Mouse (Mus musculus): ENCODE measurements at regions not wholly inside any gene's neighbourhood (a gene's known extent, or its start where the extent isn't known, plus 50 kb on each side); places are given as distances from the start of the nearest gene placed in this dataset.

DNA sequence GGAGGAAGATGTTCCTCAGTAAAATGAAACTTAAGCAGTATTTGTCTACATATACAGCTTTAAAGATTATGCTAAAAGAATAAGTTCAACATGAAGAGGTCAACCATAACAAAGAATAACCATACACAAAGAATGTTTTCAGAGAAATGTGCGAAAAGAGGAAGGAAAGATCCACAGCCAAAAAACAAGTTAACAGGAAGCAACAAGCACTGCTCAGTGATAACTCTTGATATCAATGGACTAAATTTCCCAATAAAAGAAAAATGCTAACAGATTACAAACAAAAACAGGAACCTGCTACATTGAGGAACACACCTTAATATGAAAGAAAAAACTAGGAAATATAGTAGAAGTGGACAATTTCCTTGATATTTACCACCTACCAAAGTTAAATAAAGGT, 1905.5 kb upstream of the Gm38303 start (continued):
- TF ChIP-seq UBTF (IDR thresholded peaks at IDR 0.05; ENCODE audit: borderline replicate concordance, insufficient read depth, low read depth, low read length): no peak

DNA sequence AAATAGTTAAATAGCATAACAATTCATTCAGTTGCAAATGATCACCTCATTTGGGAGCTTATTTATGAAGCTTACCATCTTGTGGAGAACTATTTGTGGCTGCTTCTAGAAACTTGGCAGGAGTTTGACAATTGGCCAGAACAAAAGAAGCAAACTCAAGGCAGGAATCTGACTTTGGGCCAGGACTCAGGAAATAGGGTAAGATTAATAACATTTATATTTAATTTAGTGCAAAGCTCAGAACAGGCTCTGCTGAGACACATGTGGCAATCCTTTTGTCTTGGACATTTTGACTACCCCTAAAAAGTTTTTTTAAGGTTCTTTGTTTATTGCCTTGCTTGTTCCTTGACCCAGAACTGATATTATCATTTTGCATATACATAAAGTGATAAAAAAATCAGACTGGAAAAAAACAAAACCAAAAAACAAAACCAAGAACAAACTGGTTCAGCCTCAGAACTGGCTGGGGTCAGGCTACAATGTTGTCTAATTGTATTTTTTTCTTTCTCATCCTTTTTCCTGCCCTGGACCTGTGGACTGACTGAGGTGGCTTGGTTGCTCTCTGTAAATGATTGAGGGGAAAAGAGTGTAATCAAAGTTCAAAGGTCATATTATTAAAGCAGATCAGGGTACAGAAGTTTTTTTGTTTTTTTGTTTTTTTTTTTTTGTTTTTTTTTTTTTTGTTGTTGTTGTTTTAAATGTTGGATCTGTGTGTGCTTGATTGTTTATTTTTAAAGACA, 1892.4 kb upstream of the Gm38303 start:
- no peaks in the 10 kb centered on the region for H3K79me2 ChIP-seq (ENCODE audit: control insufficient read depth, insufficient read depth, low read length, poor library complexity)

DNA sequence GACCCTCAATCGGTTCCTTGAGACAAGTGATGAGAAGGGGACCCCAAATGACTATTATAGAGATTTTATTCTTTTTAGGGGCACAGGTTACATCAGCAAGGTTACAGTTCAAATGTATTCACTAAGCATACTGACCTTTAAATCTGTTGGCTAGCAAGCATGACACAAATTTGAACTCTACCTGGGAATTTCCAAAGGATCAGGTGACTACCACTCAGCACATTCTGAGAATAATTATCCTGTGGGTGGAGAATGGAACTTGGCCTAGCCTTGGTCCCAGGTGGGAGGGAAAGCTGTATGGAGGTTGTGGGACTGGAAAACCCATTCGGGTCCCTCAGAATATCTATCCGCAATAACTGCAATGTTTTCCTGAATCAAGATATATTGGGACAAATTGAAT, 1891.3 kb upstream of the Gm38303 start:
- Histone ChIP-seq H3K27me3 (ENCODE audit: control insufficient read depth in 1 of 2, insufficient read depth in 2 of 2, low read length in 2 of 2) (no peaks in the 10 kb centered on the region), H3K4me3 (ENCODE audit: control insufficient read depth in 1 of 2, insufficient read depth in 1 of 2, low read depth in 2 of 2, low read length in 2 of 2) (no peak overlapping the region), H3K4me1 (ENCODE audit: control insufficient read depth in 1 of 2, insufficient read depth in 2 of 2, low read length in 2 of 2) (peaks cover 0 to 6% of the 10 kb centered on the region in 2 experiments; a peak in 1 of 4 replicates), H3K9me3 (replicated peaks; ENCODE audit: insufficient read depth, low read length) (no peaks in the 10 kb centered on the region), H3K36me3 (ENCODE audit: control insufficient read depth in 1 of 2, insufficient read depth in 2 of 2, low read length in 2 of 2) (peaks cover 0 to 3% of the 10 kb centered on the region in 2 experiments; a peak in 2 of 4 replicates), H3K79me2 (ENCODE audit: control insufficient read depth, insufficient read depth, low read length, poor library complexity) (no peaks in the 10 kb centered on the region), H3K27ac (ENCODE audit: control insufficient read depth, low read depth, low read length) (no peak overlapping the region), H3K9ac (ENCODE audit: control insufficient read depth, low read depth, low read length, poor library complexity, severe bottlenecking) (no peak overlapping the region)
- TF ChIP-seq ZC3H11A (IDR thresholded peaks at IDR 0.05; ENCODE audit: low read depth, low read length) (no peak), TAL1 (IDR thresholded peaks at IDR 0.05; ENCODE audit: low read length) (no peak), CHD2 (IDR thresholded peaks at IDR 0.05; ENCODE audit: low read length) (no peak), MEF2A (IDR thresholded peaks at IDR 0.05; ENCODE audit: extremely low read depth, insufficient replicate concordance, low read depth, low read length, poor library complexity, severe bottlenecking) (no peak), E2F4 (IDR thresholded peaks at IDR 0.05; ENCODE audit: borderline replicate concordance, low read depth, low read length) (no peak)
- no peak for DNase-seq (ENCODE audit: low read depth, low spot score)

More for the DNA sequence above, 1892.4 kb upstream of the Gm38303 start:
- no peak overlapping the region for H3K27ac ChIP-seq (ENCODE audit: control insufficient read depth, low read depth, low read length)
- H3K27me3 ChIP-seq (ENCODE audit: control insufficient read depth in 1 of 2, insufficient read depth in 2 of 2, low read length in 2 of 2): no peaks in the 10 kb centered on the region
- TF ChIP-seq NELFE (IDR thresholded peaks at IDR 0.05; ENCODE audit: low read depth, low read length) (no peak), POLR2AphosphoS2 (IDR thresholded peaks at IDR 0.05; ENCODE audit: low read length) (no peak), E2F4 (IDR thresholded peaks at IDR 0.05; ENCODE audit: borderline replicate concordance, low read depth, low read length) (no peak), EP300 (IDR thresholded peaks at IDR 0.05; ENCODE audit: low read depth in 1 of 2, low read length in 2 of 2) (no peak), NRF1 (IDR thresholded peaks at IDR 0.05; ENCODE audit: insufficient read depth, low read depth, low read length, poor library complexity, severe bottlenecking) (no peak), MXI1 (IDR thresholded peaks at IDR 0.05; ENCODE audit: low read depth, low read length) (no peak), TAL1 (IDR thresholded peaks at IDR 0.05; ENCODE audit: low read length) (no peak), KAT2A (conservative IDR thresholded peaks at IDR 0.05; ENCODE audit: low read depth, low read length) (no peak), HCFC1 (IDR thresholded peaks at IDR 0.05; ENCODE audit: low read depth, low read length) (no peak), CHD1 (IDR thresholded peaks at IDR 0.05; ENCODE audit: low read depth, low read length) (no peak), MAZ (IDR thresholded peaks at IDR 0.05; ENCODE audit: low read depth, low read length) (no peak), GABPA (IDR thresholded peaks at IDR 0.05; ENCODE audit: low read depth, low read length) (no peak), ZNF384 (IDR thresholded peaks at IDR 0.05; ENCODE audit: low read depth, low read length) (no peak), ZKSCAN1 (IDR thresholded peaks at IDR 0.05; ENCODE audit: low read depth, low read length) (no peak), BHLHE40 (IDR thresholded peaks at IDR 0.05; ENCODE audit: borderline replicate concordance, low read depth, low read length) (no peak), MAX (IDR thresholded peaks at IDR 0.05; ENCODE audit: low read length) (no peak), UBTF (IDR thresholded peaks at IDR 0.05; ENCODE audit: borderline replicate concordance, insufficient read depth, low read depth, low read length) (no peak), POLR2AphosphoS5 (IDR thresholded peaks at IDR 0.05; ENCODE audit: borderline replicate concordance, low read depth, low read length) (no peak)
- H3K4me1 ChIP-seq (ENCODE audit: control insufficient read depth in 1 of 2, insufficient read depth in 2 of 2, low read length in 2 of 2): peaks cover 0 to 6% of the 10 kb centered on the region in 2 experiments; a peak in 1 of 4 replicates
- no peak overlapping the region for H3K4me3 ChIP-seq (ENCODE audit: control insufficient read depth in 1 of 2, insufficient read depth in 1 of 2, low read depth in 2 of 2, low read length in 2 of 2)
- DNase-seq (ENCODE audit: low read depth, low spot score): no peak
- peaks cover 0 to 3% of the 10 kb centered on the region in 2 experiments; a peak in 2 of 4 replicates for H3K36me3 ChIP-seq (ENCODE audit: control insufficient read depth in 1 of 2, insufficient read depth in 2 of 2, low read length in 2 of 2)
- H3K9me3 ChIP-seq (replicated peaks; ENCODE audit: insufficient read depth, low read length): no peaks in the 10 kb centered on the region
- no peak overlapping the region for H3K9ac ChIP-seq (ENCODE audit: control insufficient read depth, low read depth, low read length, poor library complexity, severe bottlenecking)

Measured in MEL (cell line).